Mouse (Mus musculus): ENCODE measurements around the gene Med31.

Gene Med31

GRCm38 (mm10) chr11:72215410-72215797 is at the start of gene Med31:
Med31 (minus strand) TSS chr11:72215592.
- DNase-seq (ENCODE audit: low spot score in 2 of 2) = peak in 1 of 2 experiments; percentile 55

GRCm38 (mm10) chr11:72256441-72256840 is 41.0 kb upstream of the Med31 start:
- DNase-seq (ENCODE audit: low spot score in 2 of 2) = no peak

GRCm38 (mm10) chr11:72255629-72256028 is 40.2 kb upstream of the Med31 start:
- DNase-seq (ENCODE audit: low spot score in 2 of 2) = no peak

GRCm38 (mm10) chr11:72245196-72245753 is 29.9 kb upstream of the Med31 start:
- DNase-seq (ENCODE audit: low spot score in 2 of 2) = no peak

- no peak for DNase-seq (ENCODE audit: low spot score in 2 of 2)
Observed at GRCm38 (mm10) chr11:72240062-72240860, 24.9 kb upstream of the Med31 start.

- DNase-seq (ENCODE audit: low spot score in 2 of 2) = no peak
Observed at GRCm38 (mm10) chr11:72234013-72234412, 18.6 kb upstream of the Med31 start.

GRCm38 (mm10) chr11:72232991-72233390 is 17.6 kb upstream of the Med31 start:
- no peak for DNase-seq (ENCODE audit: low spot score in 2 of 2)

GRCm38 (mm10) chr11:72232068-72232467 is 16.7 kb upstream of the Med31 start:
- no peak for DNase-seq (ENCODE audit: low spot score in 2 of 2)

- DNase-seq (ENCODE audit: low spot score in 2 of 2) = no peak
Observed at GRCm38 (mm10) chr11:72228513-72228912, 13.1 kb upstream of the Med31 start.

GRCm38 (mm10) chr11:72226901-72227300 is 11.5 kb upstream of the Med31 start:
- no peak for DNase-seq (ENCODE audit: low spot score in 2 of 2)

- no peak for DNase-seq (ENCODE audit: low spot score in 2 of 2)
Observed at GRCm38 (mm10) chr11:72226020-72226791, 10.8 kb upstream of the Med31 start.

GRCm38 (mm10) chr11:72224865-72225264 is 9.5 kb upstream of the Med31 start:
- peak; percentile 77 to 85 for DNase-seq (ENCODE audit: low spot score in 2 of 2)

GRCm38 (mm10) chr11:72223414-72223813 is 8.0 kb upstream of the Med31 start:
- no peak for DNase-seq (ENCODE audit: low spot score in 2 of 2)

GRCm38 (mm10) chr11:72221278-72221677 is 5.9 kb upstream of the Med31 start:
- DNase-seq (ENCODE audit: low spot score in 2 of 2) = peak; percentile 43 to 53

GRCm38 (mm10) chr11:72217116-72217515 is 1.7 kb upstream of the Med31 start:
- no peak for DNase-seq (ENCODE audit: low spot score in 2 of 2)

GRCm38 (mm10) chr11:72214591-72215409 is 592 bp downstream of the Med31 start:
- DNase-seq (ENCODE audit: low spot score in 2 of 2) = peak; percentile 83 to 90

GRCm38 (mm10) chr11:72207834-72208377 is 7.5 kb downstream of the Med31 start:
- DNase-seq (ENCODE audit: low spot score in 2 of 2) = no peak

GRCm38 (mm10) chr11:72207204-72207833 is 8.1 kb downstream of the Med31 start, which contains the start of the genes 4933427D14Rik and Txndc17:
4933427D14Rik (minus strand) TSS chr11:72207459.
Txndc17 (plus strand) TSS chr11:72207547.
- DNase-seq (ENCODE audit: low spot score in 2 of 2) = peak; percentile 82 to 85

GRCm38 (mm10) chr11:72206341-72207203 is 8.8 kb downstream of the Med31 start, which contains the start of gene Gm43951:
Gm43951 (minus strand) TSS chr11:72206840.
- no peak for DNase-seq (ENCODE audit: low spot score in 2 of 2)

GRCm38 (mm10) chr11:72205256-72205655 is 10.1 kb downstream of the Med31 start:
- DNase-seq (ENCODE audit: low spot score in 2 of 2) = no peak
